Mouse (Mus musculus) hindbrain, embryonic 16.5 days (tissue): ENCODE data around the gene Gm5426. TPM values are rescaled to one million over a fixed set of nuclear protein-coding genes. Genes with fewer than 3 reads are reported as not detected.

ENCODE experiments used
- ATAC-seq: fragments of 200-750 bp; cut with Nextera tagmentation; 2 replicates; pipeline ENCODE4 v1.8.0; 2017; ENCODE audit warnings: moderate TSS enrichment, moderate library complexity
- H3K27ac ChIP-seq: fragments of 300-500 bp; sonication (generic); 2 replicates; pipeline ENCODE4 v1.5.1; 2014; ENCODE audit warnings: low read depth, mild to moderate bottlenecking, control low read depth, low read length, moderate library complexity
- H3K27me3 ChIP-seq: fragments of 300-500 bp; sonication (generic); replicated peaks from 2 replicates; pipeline ENCODE4 v1.6.1; 2014; ENCODE audit warnings: low read length; ENCODE audit not compliant: control insufficient read depth, insufficient read depth
- H3K36me3 ChIP-seq: fragments of 300-500 bp; sonication (generic); 2 replicates; pipeline ENCODE4 v1.6.1; 2014; ENCODE audit warnings: mild to moderate bottlenecking, low read length, moderate library complexity, mixed read lengths; ENCODE audit not compliant: control insufficient read depth, insufficient read depth
- H3K4me1 ChIP-seq: fragments of 300-500 bp; sonication (generic); 2 replicates; pipeline ENCODE4 v1.6.1; 2014; ENCODE audit warnings: low read depth, low read length; ENCODE audit not compliant: control insufficient read depth, insufficient read depth
- H3K4me2 ChIP-seq: fragments of 300-500 bp; sonication (generic); 2 replicates; pipeline ENCODE4 v1.6.1; 2014; ENCODE audit warnings: mild to moderate bottlenecking, low read length, control low read depth, moderate library complexity
- H3K4me3 ChIP-seq: fragments of 300-500 bp; sonication (generic); 2 replicates; pipeline ENCODE4 v1.5.1; 2014; ENCODE audit warnings: mild to moderate bottlenecking, low read length, control low read depth, moderate library complexity
- H3K9ac ChIP-seq: fragments of 300-500 bp; sonication (generic); 2 replicates; pipeline ENCODE4 v1.6.1; 2014; ENCODE audit warnings: low read depth, mild to moderate bottlenecking, control low read depth, low read length, moderate library complexity
- H3K9me3 ChIP-seq: fragments of 300-500 bp; sonication (generic); 2 replicates; pipeline ENCODE4 v1.6.1; 2014; ENCODE audit warnings: mild to moderate bottlenecking, low read length, moderate library complexity; ENCODE audit not compliant: control insufficient read depth
- WGBS: fragments of 180-500 bp; shearing (Covaris S2); extraction: QIAGEN DNeasy Blood & Tissue Kit; methylation state at CpG from one replicate; pipeline ENCODE4 v1.1.7; 2014; 5-methylcytosine and 5-hydroxymethylcytosine counted together
- polyA plus RNA-seq: library from polyadenylated mRNA; unstranded; fragments of >200 nt; fragmentation: Nextera tagmentation; extraction: Ambion mirVana; gene quantifications from 2 replicates; pipeline ENCODE4 v1.2.1, GENCODE M21; 2015

The Gm5426 gene
- polyA plus RNA-seq, 1 experiment from 2014 or later, result not detected

DNA sequence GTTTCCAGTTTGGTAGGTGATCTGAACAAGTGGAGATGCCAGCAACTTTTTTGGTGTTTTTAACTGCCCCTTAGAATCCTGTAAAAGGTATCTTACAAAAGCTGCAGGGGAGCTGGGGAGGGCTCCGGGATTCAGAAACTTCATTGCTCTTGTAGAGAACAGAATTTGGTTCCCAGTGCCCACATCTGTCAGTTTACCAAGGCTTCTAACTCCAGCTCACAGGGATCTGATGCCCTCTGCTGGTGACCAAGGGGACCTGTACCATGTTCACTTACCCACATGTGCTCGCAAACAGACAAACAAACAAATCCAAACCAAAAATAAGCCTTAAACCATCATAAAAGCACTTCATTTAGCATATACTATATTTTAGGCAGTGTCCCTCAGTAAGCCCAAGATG is 31.3 kb upstream of the Gm5426 start:
- WGBS, result 89% methylated on average over 2 of the region's 2 CpGs
- Histone ChIP-seq H3K36me3 (no peaks in the 10 kb centered on the region), H3K4me1 (no peaks in the 10 kb centered on the region), H3K9me3 (no peaks in the 10 kb centered on the region), H3K9ac (no peak overlapping the region), H3K27ac (no peak overlapping the region), H3K4me3 (no peak overlapping the region), H3K27me3 (no peaks in the 10 kb centered on the region), H3K4me2 (no peak overlapping the region)
- no peak for ATAC-seq

DNA sequence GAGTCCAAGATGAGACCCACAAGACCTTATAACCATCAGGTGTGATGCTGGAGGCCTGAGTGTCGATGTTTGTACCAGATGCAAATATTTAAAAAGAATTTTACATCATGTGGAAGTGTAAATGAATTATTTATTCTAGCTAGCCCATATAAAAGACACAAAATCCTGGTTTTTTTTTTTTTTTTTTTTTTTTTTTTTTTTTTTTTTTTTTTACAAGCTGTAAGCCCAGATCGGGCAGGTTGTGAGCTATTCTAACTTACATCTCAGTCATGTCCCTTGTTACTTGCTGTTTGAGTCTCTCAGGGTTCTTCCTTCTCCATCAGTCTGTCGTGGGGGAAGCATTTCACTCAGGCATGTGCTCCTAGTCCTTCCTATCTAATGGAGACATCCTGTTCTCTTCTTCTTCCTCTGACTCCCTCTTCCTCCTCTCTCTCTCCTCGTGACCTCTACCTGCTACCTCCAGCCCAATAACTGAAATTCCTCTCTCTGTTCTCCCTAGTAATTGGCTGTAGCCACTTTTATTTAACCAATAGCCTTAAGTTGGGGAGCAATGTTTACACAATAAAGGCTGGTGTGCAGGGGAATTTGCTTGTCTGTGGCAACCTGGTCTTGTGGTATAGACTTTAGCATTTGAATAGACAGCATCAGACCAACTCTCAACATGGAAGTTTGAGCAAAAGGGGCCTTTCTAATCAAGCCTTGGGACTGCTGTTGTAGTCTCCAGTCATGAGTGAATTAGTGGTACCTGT is 29.3 kb upstream of the Gm5426 start:
- Histone ChIP-seq H3K4me2 (no peak overlapping the region), H3K4me1 (no peaks in the 10 kb centered on the region), H3K4me3 (no peak overlapping the region), H3K9me3 (no peaks in the 10 kb centered on the region), H3K36me3 (no peaks in the 10 kb centered on the region), H3K9ac (no peak overlapping the region), H3K27me3 (no peaks in the 10 kb centered on the region), H3K27ac (no peak overlapping the region)
- 74% methylated on average over 4 of the region's 4 CpGs for WGBS
- ATAC-seq, result no peak

DNA sequence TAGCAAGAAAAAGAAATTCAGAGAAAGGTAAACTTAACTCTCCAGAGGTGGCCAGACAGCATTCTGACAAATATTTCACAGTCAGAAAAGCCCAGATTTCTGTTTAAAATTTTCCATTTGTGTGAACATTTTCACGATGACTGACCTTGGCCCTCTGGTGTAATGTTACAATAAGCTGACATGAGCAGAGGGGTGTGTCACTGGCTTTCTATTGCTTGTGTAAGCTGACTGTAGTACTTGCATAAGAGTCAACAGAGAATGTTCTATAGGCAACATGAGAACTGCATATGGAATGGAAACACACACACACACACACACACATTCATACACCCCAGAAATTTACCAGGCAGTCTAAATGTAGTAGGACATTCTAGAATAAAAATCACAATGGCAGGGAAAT is 28.6 kb upstream of the Gm5426 start:
- no peaks in the 10 kb centered on the region for H3K27me3 ChIP-seq
- H3K4me1 ChIP-seq, result no peaks in the 10 kb centered on the region
- H3K4me2 ChIP-seq, result no peak overlapping the region
- H3K4me3 ChIP-seq, result no peak overlapping the region
- ATAC-seq, result no peak
- no peak overlapping the region for H3K27ac ChIP-seq
- WGBS, result 91% methylated on average over 1 of the region's 1 CpGs
- no peaks in the 10 kb centered on the region for H3K9me3 ChIP-seq
- no peak overlapping the region for H3K9ac ChIP-seq
- no peaks in the 10 kb centered on the region for H3K36me3 ChIP-seq

DNA sequence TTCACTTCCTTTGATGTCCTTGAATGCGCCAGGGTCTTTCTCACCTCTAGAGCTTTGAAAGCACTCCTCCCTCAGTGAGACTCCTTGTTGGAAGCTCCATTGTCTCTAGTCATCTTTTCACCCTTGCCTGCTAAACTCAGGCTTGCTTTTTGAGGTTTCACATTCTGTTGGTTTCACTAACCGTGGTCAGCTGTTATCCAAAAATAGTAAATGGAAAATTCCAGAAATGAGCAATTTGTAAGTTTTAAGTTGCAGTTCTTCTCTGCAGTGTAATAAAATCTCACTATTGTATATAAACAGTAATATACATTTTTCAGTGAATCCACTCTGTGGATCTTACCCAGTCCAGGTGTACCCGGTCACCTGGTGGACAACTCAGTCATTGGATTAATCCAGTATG is 21.1 kb upstream of the Gm5426 start:
- Histone ChIP-seq H3K9me3 (no peaks in the 10 kb centered on the region), H3K4me2 (no peak overlapping the region), H3K4me1 (no peaks in the 10 kb centered on the region), H3K4me3 (no peak overlapping the region), H3K27me3 (no peaks in the 10 kb centered on the region), H3K9ac (no peak overlapping the region), H3K27ac (no peak overlapping the region), H3K36me3 (no peaks in the 10 kb centered on the region)
- no peak for ATAC-seq
- 91% methylated on average over 3 of the region's 3 CpGs for WGBS

DNA sequence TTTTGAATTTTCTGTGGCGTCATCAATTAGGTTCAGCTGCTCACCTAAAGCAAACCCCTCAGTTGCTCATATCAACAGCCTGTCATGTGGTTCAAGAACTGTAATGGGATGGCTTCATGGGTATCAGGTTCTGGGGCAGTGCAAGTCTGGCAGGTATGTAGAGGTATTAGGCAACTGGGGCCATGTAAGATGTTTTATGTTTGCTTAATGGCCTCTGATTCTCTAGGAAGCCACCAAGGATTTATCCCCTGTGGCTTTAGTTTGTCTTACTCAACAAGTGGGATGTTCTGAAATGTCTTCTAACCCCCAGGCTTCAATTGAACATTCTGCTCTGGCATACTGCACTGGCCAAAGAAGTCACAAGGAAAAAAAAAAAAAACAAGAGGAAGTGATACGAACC is 15.6 kb upstream of the Gm5426 start:
- no peak overlapping the region for H3K4me3 ChIP-seq
- no peaks in the 10 kb centered on the region for H3K36me3 ChIP-seq
- H3K4me2 ChIP-seq, result no peak overlapping the region
- no peak for ATAC-seq
- H3K27ac ChIP-seq, result no peak overlapping the region
- WGBS, result 88% methylated on average over 2 of the region's 2 CpGs
- H3K9ac ChIP-seq, result no peak overlapping the region
- H3K27me3 ChIP-seq, result no peaks in the 10 kb centered on the region
- no peaks in the 10 kb centered on the region for H3K4me1 ChIP-seq
- no peaks in the 10 kb centered on the region for H3K9me3 ChIP-seq

DNA sequence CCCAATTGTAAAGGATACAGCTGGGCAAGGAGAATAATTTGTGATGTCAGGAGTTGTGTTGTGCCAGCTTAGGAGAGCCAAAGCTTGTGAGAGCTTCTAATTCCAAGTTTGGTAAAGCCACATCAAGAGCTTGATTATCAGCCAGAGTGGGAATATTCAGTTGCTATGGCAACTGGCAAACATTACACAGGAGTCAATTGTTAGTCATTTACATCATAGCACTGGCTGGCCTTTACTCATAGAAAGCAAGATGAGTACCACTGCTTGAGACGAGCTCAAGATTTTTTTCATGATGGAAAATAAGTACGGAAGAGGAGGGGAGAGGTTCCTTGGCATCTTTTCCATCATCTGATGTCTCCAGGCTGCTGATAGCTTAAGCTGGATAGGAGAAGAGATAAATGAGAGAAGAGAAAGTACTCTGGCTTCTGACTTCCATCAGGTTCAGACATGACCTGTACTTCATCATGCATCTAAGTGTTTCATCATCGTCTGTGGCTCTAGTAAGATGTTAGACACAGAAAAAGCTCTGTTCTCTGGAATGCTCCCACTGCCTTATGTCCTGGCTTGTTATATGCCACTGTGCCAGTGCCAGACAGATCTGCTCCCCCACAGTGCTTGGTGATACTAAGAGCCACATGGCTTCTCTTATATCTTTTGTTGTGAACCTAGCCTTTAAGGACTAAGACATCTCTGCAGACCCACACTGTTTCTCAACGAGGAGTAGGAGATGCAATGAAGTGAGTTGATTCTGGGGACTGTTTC is 15.0 kb upstream of the Gm5426 start:
- no peaks in the 10 kb centered on the region for H3K36me3 ChIP-seq
- H3K9me3 ChIP-seq, result no peaks in the 10 kb centered on the region
- no peak overlapping the region for H3K9ac ChIP-seq
- H3K4me1 ChIP-seq, result no peaks in the 10 kb centered on the region
- H3K27ac ChIP-seq, result no peak overlapping the region
- 67% methylated on average over 4 of the region's 4 CpGs for WGBS
- H3K27me3 ChIP-seq, result no peaks in the 10 kb centered on the region
- ATAC-seq, result no peak
- no peak overlapping the region for H3K4me2 ChIP-seq
- H3K4me3 ChIP-seq, result no peak overlapping the region

DNA sequence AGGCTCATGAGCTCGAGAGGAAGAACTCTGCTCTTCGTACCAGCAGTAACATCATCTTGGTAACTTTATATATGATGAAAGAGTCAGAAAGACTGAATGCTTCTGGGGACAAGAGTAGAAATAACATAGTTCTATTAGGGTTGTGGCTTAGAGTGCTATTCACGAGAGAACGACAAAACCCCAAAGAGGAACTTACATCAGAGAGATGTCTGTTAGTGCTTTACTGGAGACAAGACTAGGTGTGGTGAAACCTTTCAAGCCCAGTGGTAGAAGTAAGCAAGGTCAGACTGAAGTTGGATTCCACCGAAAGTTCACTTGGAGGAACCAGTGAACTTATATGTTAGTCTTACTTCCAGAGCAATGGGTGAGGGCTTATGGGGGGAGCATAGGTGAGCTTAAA is 12.5 kb upstream of the Gm5426 start:
- 90% methylated on average over 5 of the region's 5 CpGs for WGBS
- H3K27ac ChIP-seq, result no peak overlapping the region
- H3K4me3 ChIP-seq, result no peak overlapping the region
- no peak for ATAC-seq
- no peaks in the 10 kb centered on the region for H3K4me1 ChIP-seq
- H3K36me3 ChIP-seq, result no peaks in the 10 kb centered on the region
- no peaks in the 10 kb centered on the region for H3K27me3 ChIP-seq
- no peak overlapping the region for H3K9ac ChIP-seq
- H3K4me2 ChIP-seq, result no peak overlapping the region
- H3K9me3 ChIP-seq, result no peaks in the 10 kb centered on the region

DNA sequence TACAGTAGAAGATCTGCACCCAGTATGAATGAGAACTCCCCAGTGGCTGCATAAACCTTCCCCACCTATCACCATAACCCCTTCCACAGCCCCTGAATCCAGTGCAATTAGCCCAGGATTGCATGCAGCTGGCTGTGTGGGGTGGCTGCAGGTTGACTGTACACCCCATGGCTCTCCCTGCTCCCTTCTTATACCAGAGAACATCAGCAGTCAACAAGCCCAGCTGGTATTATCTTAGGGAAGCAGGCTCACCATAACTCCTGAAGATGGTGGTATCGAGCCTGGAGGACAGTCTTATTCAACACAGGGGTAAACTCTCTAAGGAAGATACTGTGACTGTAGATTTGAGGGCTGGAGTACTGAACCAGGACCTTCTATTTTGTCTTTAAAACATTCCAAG is 12.1 kb upstream of the Gm5426 start:
- no peak overlapping the region for H3K4me2 ChIP-seq
- H3K4me3 ChIP-seq, result no peak overlapping the region
- 94% methylated on average over 1 of the region's 1 CpGs for WGBS
- ATAC-seq, result no peak
- H3K36me3 ChIP-seq, result no peaks in the 10 kb centered on the region
- no peaks in the 10 kb centered on the region for H3K27me3 ChIP-seq
- no peak overlapping the region for H3K27ac ChIP-seq
- no peaks in the 10 kb centered on the region for H3K4me1 ChIP-seq
- H3K9me3 ChIP-seq, result no peaks in the 10 kb centered on the region
- H3K9ac ChIP-seq, result no peak overlapping the region

DNA sequence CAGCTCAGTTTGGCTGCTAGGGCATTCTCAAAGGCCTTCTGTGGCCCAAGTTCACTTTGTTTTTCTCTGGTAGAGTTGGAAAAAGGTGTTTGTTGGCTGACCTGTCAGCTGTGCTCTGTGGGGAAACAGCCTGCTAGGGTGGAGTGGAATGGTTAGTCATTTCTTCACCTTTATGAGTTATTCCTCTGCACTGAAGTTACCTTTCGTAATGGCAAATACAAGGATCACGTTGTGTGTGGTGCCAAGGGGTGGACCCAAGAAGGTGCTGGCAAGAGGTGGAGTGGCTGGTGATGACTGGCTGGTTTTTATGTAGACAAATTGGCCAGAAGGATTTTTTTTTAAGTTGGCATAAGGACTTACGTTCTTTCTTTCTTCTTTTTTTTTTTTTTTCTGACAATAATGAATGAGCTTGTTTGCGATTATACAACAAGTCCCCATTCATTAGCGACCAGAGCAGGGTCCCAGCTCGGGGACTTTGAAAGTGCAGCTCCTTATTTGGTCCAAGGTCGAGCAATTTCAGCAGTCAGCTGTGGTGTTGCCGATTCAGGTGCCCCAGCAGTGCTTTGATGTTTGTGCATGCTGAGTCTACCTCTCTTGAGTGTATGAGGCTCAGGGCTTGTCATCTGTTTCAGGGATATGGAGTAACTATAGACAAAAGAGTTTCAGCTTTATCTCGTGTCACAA is 10.5 kb upstream of the Gm5426 start:
- no peaks in the 10 kb centered on the region for H3K36me3 ChIP-seq
- no peak overlapping the region for H3K27ac ChIP-seq
- WGBS, result 61% methylated on average over 9 of the region's 9 CpGs
- no peaks in the 10 kb centered on the region for H3K27me3 ChIP-seq
- H3K4me1 ChIP-seq, result no peaks in the 10 kb centered on the region
- H3K9me3 ChIP-seq, result no peaks in the 10 kb centered on the region
- H3K4me2 ChIP-seq, result no peak overlapping the region
- ATAC-seq, result no peak
- no peak overlapping the region for H3K4me3 ChIP-seq
- H3K9ac ChIP-seq, result no peak overlapping the region
